Mouse (Mus musculus) cerebellum, adult 11-12 months (tissue): ENCODE results near the gene Rsph1.

Experiments used
- DNase-seq: peaks from one replicate; pipeline ENCODE4 v3.0.0; 2022

Rsph1 gene

DNA sequence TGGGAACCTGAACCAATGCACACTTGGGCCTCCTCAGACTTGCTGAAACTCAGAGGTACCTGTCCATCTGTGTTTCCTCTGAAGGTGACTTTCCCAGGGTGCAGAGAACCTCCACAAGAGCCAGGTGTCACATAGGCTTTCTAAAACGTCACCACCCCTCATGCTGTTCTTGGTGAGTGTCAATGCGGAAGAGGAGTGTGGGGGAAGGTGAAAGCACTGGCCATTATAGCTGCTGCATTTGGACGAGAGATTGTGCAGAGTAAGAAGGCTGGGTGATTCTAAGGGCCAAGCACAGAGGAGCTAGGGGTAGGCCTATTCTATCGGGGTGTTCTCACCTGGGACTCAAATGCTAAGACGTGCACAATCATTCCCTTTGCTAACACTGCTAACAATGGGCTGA, 23.2 kb downstream of the Rsph1 start:
- no peak for DNase-seq

DNA sequence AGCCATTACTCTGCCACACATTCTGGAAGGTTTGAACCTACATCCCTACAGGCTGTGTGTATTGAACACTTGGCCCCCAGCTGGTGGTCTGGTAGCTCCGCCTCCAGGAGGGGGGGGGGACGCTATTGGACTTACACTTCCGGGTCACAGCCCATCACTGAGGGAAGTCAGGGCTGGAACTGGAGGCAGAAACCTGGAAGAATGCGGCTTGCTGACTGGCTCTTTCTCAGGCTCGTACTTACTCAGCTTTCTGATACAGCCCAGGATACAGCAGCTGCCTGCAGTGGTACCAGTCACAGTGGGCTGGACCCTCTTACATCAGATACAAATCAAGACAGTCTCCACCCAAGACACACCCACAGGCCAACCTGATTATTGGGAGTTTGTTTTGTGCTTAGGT, 30.0 kb downstream of the Rsph1 start:
- no peak for DNase-seq

GRCm38 (mm10) chr17:31245321-31245720, 31.9 kb downstream of the Rsph1 start:
- DNase-seq = no peak

DNA sequence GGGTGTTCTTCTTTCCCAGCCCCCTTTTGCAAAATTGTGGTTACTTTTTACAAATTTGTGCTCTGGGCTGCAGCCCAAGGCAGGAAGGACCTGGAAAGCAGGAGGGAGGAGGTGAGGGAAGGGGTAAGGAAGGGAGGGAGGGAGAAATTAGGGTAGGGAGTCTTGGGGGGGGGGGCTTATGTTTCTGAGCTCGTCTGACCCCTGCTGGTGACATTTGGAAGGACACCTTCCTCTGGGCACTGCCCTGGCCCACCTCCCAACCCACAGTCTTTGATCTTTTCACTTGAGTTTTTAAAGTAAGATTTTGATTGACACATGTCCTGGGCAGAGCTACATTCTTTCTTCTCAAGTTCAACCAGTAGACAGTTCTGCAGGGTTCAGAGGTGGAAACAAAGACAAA, 34.4 kb downstream of the Rsph1 start:
- DNase-seq = no peak

DNA sequence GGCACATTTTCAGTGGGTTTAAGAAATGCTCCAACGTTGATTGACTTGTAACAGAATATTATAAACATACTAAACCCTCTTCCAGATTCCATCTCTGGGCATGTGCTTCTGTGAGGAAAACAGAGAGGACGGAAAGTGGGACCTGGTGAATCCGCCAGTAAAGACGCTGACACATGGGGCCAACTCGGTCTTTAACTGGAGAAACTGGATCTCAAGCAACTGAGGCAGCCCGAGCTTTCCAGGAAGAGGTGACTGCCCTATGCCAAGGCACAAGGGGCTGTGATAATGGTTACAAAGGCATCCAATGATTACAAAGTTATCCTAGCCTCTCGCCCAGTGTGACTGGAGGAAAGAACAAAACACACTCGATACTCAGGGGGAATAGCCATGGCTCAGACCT, 36.0 kb downstream of the Rsph1 start:
- no peak for DNase-seq

- DNase-seq = no peak
Measured at GRCm38 (mm10) chr17:31238234-31239020, 38.8 kb downstream of the Rsph1 start.

GRCm38 (mm10) chr17:31235915-31236314, 41.3 kb downstream of the Rsph1 start:
- DNase-seq = no peak

DNA sequence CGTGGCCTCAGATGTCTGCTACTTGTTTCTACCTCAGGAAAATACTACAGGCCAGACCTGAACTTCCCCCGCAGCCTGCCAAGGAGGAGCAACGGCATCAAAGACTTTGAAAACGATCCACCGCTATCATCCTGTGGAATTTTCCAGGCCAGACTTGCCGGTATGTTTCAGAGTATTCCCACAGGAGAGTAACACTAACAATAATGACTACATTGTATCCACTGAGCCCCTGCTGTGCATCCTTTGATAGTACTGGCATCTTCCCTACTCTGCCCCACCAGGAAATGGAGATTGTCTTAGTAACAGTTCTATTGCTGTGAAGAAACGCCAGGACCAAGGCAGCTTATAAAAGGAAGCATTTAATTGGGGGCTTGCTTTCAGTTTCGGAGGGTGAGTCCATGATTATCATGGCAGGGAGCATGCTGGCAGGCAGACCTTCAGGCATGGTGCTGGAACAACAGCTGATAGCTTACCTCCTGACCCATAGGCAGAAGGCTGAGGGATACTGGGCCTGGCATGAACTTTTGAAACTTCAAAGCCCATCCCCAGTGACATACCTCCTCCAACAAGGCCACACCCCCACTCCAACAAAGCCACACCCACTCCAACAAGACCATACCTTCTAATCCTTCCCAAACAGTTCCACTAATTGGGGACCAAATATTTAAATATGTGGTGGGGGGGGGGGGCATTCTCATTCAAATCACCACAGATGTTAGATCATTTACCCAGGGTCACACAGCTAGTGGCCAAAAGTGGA, 44.8 kb downstream of the Rsph1 start:
- no peak for DNase-seq

GRCm38 (mm10) chr17:31231780-31232179, 45.4 kb downstream of the Rsph1 start:
- no peak for DNase-seq

DNA sequence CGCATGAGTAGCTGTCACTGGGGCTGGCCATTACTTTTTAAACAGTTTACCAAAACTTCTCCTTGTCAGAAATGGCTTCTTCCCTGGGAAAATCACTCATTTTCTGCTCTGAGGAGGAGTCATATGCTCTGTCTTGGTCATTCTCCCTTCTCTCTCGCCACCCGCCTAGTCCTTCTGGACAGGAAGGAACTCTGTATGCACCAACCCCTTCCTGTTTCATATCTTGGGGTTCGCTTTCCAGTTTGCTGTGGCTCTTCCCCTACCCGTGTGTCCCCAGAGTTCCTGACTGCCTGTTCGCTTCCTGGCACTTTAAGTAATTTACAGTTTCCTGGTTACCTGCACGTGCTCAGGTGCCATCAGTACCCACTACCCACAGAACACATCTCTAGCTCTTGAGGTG, 50.3 kb downstream of the Rsph1 start:
- no peak for DNase-seq

DNA sequence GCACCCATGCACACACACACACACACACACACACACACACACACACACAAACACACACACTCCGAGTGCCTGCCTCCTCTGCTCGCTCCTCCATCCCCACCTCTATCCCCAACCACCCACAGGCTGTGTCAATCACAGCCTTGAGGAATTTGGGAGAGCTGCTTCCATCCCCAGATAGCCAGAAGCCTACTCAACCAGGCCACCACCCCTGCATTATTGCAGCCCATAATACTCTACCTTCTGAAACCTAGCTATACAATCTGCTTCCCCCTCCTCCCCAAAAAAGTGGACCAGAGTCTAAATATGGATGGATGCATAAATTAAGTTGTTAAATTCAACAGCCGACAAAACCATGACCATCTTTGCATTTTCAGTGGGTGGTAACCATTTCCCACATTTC, 50.8 kb downstream of the Rsph1 start:
- DNase-seq = no peak

DNA sequence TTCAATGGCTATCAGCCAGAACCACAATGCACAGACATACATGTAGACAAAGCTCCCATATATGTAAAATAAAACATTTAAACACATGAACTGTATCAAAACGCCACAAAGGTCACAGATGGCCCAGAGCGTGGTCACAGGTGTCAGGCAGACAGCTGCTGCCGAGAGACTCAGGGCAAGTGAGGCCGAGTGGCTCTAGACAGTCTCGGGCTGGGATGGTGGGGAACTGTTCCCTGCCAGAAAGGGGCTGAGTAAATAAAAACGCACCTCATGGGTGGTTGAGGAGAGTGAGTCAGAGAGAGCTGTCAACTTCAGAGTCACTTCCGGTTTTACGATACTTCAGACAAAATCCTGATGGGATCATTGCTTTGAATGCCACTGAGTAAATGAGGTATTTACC, 52.6 kb downstream of the Rsph1 start:
- no peak for DNase-seq

- no peak for DNase-seq
Measured at GRCm38 (mm10) chr17:31223835-31224234, 53.3 kb downstream of the Rsph1 start.

- DNase-seq = no peak
Measured at GRCm38 (mm10) chr17:31222810-31223310, 54.3 kb downstream of the Rsph1 start.

DNA sequence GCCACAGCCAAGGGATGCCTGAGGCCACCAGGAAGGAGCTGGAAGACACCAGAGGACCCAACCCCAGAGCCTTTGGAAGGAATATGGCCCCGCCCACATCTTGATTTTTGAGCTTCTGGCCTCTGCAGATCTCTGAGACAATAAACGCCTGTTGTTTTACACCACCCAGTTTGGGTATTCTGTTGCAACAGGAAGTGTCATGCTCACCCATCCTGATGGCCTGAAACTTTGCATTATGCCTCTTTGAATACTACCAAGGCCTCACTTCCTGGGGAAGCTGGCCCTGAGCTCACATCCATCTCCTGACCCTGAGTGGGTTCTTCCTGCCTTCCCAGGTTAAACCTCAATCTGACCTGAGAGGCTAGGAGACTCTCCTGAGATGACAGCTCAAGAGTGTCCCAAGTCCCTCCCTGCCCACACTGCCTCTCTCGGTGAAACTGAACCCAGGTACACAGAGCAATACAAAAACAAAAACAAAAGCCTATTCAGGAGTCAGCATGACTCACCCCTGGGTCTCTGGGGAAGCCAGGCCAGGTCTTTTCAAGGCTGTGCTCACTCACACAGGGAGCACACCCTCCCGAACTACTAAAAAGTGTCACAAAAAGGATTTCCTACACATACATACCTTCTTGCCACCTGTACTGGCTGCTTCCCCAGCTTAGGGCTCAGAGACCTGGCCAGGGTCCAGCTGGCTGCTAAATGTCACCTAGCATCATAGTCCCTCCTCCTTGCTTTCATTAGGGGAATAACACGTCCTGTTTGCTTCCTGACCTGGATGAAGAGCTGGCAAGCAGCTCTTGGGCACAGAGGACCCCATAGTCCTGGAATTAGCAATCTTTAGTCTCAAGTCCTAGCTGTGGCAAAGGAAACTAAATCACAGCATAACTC, 60.9 kb downstream of the Rsph1 start:
- no peak for DNase-seq

- no peak for DNase-seq
Measured at GRCm38 (mm10) chr17:31211881-31212280, 65.3 kb downstream of the Rsph1 start.

- no peak for DNase-seq
Measured at GRCm38 (mm10) chr17:31210299-31210698, 66.9 kb downstream of the Rsph1 start.

- no peak for DNase-seq
Measured at GRCm38 (mm10) chr17:31209376-31209930, 67.7 kb downstream of the Rsph1 start.

DNA sequence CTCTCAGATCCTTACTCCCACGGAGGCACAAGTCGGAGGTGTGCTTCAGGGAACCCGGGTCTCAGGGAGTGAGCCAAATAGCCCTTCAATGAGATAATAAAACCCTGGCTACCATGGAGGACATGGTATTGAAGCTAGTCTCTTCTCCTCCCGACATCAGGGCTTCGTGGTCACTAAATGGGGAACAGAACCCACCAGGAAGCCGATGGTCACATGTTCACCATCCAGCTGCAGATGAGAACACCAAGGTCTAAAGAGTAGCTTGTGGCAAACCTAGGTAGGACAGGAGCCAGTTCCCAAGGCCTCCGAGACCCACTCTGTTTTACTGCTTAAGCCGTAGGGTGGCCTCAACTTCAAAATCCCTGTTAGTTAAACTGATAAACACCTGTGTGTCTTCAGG, 68.5 kb downstream of the Rsph1 start:
- no peak for DNase-seq

DNA sequence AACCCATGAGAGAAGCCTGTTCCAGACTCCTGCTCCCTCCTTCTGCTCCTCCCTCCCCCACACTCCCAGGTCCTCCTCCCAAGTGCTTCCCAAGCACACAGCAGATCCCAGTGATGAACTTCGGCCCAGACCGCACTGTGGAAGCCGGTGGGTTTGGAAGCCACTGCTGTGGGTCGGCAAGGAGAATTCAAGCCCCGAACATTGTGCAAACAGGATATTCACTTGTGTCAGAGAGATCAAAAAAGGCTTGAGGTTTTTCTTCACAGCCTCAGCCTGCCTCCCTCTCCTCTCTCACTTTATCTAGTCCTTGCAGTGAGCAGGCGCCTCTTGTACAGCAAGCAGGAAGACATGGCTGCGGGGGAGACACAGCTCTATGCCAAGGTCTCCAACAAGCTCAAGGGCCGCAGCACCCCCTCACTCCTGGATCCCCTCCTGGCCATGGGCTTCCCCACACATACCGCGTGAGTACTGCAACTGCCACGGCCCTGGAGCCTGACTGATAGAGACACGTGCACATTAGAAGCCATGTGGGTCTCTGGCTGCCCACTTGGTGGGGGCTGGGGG, 69.3 kb downstream of the Rsph1 start, which contains the start of gene Ubash3a:
Ubash3a (plus strand) TSS at position 103 of the 564 bp plus-strand sequence.
- no peak for DNase-seq
